Mouse (Mus musculus): Measurements from ENCODE around the gene Gm5148. TPM values are rescaled to one million over a fixed set of nuclear protein-coding genes. Genes with fewer than 3 reads are reported as not detected.

Gm5148 gene
- polyA plus RNA-seq, 2 experiments, result 1.6 to 3.5 TPM

DNA sequence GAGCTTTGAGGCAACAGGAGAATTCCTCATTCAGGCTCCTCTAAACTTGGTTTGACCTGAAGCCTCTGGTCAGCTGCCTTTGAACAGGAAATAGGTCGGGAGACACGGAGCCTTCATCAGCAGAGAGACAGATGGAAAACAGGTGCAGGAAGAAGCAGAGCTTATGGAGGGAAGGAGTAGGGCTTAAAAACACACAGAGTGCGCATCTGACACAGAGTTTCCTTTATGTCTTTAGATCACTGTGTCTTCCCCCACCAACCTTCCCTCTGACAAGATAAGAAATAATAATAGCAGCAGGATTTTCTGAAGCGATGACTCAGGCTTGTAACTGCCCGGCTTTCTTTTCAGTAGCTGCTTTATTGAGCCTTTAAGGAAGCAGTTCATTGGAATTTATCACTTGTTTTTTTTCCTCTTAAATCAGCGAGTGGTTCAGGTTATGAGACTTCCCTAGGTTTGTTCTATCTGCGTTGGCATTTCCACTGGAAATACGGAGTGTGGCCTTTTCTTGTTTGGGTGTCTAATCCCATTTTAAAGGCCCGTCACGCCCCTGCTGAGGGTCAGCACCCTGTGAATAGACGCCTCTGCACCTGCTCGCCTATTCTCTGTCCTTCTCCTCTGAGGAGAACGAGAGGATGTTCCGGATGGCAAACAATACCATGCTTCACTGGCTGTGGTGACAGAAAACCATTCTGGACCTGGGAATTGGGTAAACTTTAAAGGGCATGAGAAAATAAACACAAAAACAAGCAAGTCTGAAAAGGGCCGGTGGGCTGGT, 51.8 kb downstream of the Gm5148 start:
- ATAC-seq (ENCODE audit: insufficient read depth) (no peak), DNase-seq (ENCODE audit: low read depth in 3 of 3, low spot score in 3 of 3) (no peak)
- Histone ChIP-seq H3K4me2 (ENCODE audit: low read depth) (no peak overlapping the region), H3K4me1 (replicated peaks; ENCODE audit: control insufficient read depth in 2 of 2, insufficient read depth in 2 of 2, low read length in 1 of 2) (peaks cover 0 to 9% of the 10 kb centered on the region in 2 experiments; a peak in 2 of 4 replicates), H3K9ac (replicated peaks) (no peak overlapping the region), H3K27ac (no peak overlapping the region), H3K4me3 (ENCODE audit: insufficient read depth in 1 of 2, low read depth in 2 of 2, low read length in 2 of 2) (no peak overlapping the region), H3K9me3 (ENCODE audit: control insufficient read depth, low read length) (no peaks in the 10 kb centered on the region), H3K36me3 (replicated peaks; ENCODE audit: control insufficient read depth, insufficient read depth, low read depth) (no peaks in the 10 kb centered on the region), H3K27me3 (ENCODE audit: control insufficient read depth, insufficient read depth, low read length) (peaks cover 6% of the 10 kb centered on the region; the same call in 1 of the 2 replicates)
- 32% methylated on average over 15 of the region's 15 CpGs for WGBS (ENCODE audit: insufficient replicate concordance)
- TF ChIP-seq CTCF (IDR thresholded peaks at IDR 0.05; ENCODE audit: low read depth), result no peak
- no peak for TF ChIP-seq EP300 (IDR thresholded peaks at IDR 0.05; ENCODE audit: low read depth)

- TF ChIP-seq CTCF (IDR thresholded peaks at IDR 0.05; ENCODE audit: low read depth) (no peak), EP300 (IDR thresholded peaks at IDR 0.05; ENCODE audit: low read depth) (no peak)
- Histone ChIP-seq H3K9ac (replicated peaks) (no peak overlapping the region), H3K4me2 (ENCODE audit: low read depth) (no peak overlapping the region), H3K36me3 (replicated peaks; ENCODE audit: control insufficient read depth, insufficient read depth, low read depth) (no peaks in the 10 kb centered on the region), H3K4me3 (ENCODE audit: insufficient read depth in 1 of 2, low read depth in 2 of 2, low read length in 2 of 2) (no peak overlapping the region), H3K4me1 (replicated peaks; ENCODE audit: control insufficient read depth in 2 of 2, insufficient read depth in 2 of 2, low read length in 1 of 2) (peaks cover 3 to 24% of the 10 kb centered on the region in 2 experiments; a peak in 3 of 4 replicates), H3K27me3 (ENCODE audit: control insufficient read depth, insufficient read depth, low read length) (peaks cover 6% of the 10 kb centered on the region; the same call in 1 of the 2 replicates), H3K9me3 (ENCODE audit: control insufficient read depth, low read length) (no peaks in the 10 kb centered on the region), H3K27ac (no peak overlapping the region)
- ATAC-seq (ENCODE audit: insufficient read depth) (no peak), DNase-seq (ENCODE audit: low read depth in 3 of 3, low spot score in 3 of 3) (no peak)
- WGBS (ENCODE audit: insufficient replicate concordance), result 86% methylated on average over 20 of the region's 20 CpGs
Measured at GRCm38 (mm10) chr3:37669100-37669499, 55.2 kb downstream of the Gm5148 start.

DNA sequence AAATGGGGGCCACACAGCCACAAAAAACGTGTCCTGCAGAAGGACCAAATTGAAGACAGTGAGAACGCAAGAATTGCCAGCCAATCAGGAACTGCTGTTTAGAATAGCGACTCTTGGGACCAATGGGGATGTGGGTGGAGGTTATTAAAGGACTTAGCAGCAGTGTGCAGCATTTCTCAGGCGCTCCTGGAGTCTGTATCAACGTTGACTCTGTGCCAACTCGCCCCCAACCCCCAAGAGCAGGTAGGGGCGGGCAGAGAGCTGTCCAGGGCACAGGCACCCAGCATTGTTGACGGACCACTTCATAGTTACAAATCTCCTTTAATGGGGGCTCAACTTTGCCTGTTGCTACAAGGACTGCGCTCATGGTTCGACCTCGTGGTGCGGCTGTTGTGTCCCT, 55.6 kb downstream of the Gm5148 start:
- WGBS (ENCODE audit: insufficient replicate concordance), result 72% methylated on average over 12 of the region's 12 CpGs

GRCm38 (mm10) chr3:37667736-37668135, 56.6 kb downstream of the Gm5148 start:
- Histone ChIP-seq H3K4me2 (ENCODE audit: low read depth) (no peak overlapping the region), H3K9ac (replicated peaks) (no peak overlapping the region), H3K36me3 (replicated peaks; ENCODE audit: control insufficient read depth, insufficient read depth, low read depth) (no peaks in the 10 kb centered on the region), H3K9me3 (ENCODE audit: control insufficient read depth, low read length) (no peaks in the 10 kb centered on the region), H3K27me3 (ENCODE audit: control insufficient read depth, insufficient read depth, low read length) (0 out of 2 replicates have a peak, but pooled peaks cover 2% of the 10 kb centered on the region), H3K4me1 (replicated peaks; ENCODE audit: control insufficient read depth in 2 of 2, insufficient read depth in 2 of 2, low read length in 1 of 2) (peaks cover 3 to 19% of the 10 kb centered on the region in 2 experiments; a peak in 3 of 4 replicates), H3K27ac (no peak overlapping the region), H3K4me3 (ENCODE audit: insufficient read depth in 1 of 2, low read depth in 2 of 2, low read length in 2 of 2) (no peak overlapping the region)
- TF ChIP-seq EP300 (IDR thresholded peaks at IDR 0.05; ENCODE audit: low read depth) (no peak), CTCF (IDR thresholded peaks at IDR 0.05; ENCODE audit: low read depth) (no peak)
- ATAC-seq (ENCODE audit: insufficient read depth) (no peak), DNase-seq (ENCODE audit: low read depth in 3 of 3, low spot score in 3 of 3) (no peak)
- 34% methylated on average over 7 of the region's 7 CpGs for WGBS (ENCODE audit: insufficient replicate concordance)

More for the DNA sequence above, 55.6 kb downstream of the Gm5148 start:
- Histone ChIP-seq H3K9ac (replicated peaks) (no peak overlapping the region), H3K27me3 (ENCODE audit: control insufficient read depth, insufficient read depth, low read length) (peaks cover 6% of the 10 kb centered on the region; the same call in 1 of the 2 replicates), H3K4me2 (ENCODE audit: low read depth) (no peak overlapping the region), H3K27ac (no peak overlapping the region), H3K36me3 (replicated peaks; ENCODE audit: control insufficient read depth, insufficient read depth, low read depth) (no peaks in the 10 kb centered on the region), H3K4me1 (replicated peaks; ENCODE audit: control insufficient read depth in 2 of 2, insufficient read depth in 2 of 2, low read length in 1 of 2) (peaks cover 3 to 21% of the 10 kb centered on the region in 2 experiments; a peak in 3 of 4 replicates), H3K9me3 (ENCODE audit: control insufficient read depth, low read length) (no peaks in the 10 kb centered on the region), H3K4me3 (ENCODE audit: insufficient read depth in 1 of 2, low read depth in 2 of 2, low read length in 2 of 2) (no peak overlapping the region)
- TF ChIP-seq EP300 (IDR thresholded peaks at IDR 0.05; ENCODE audit: low read depth) (no peak), CTCF (IDR thresholded peaks at IDR 0.05; ENCODE audit: low read depth) (no peak)
- ATAC-seq (ENCODE audit: insufficient read depth) (no peak), DNase-seq (ENCODE audit: low read depth in 3 of 3, low spot score in 3 of 3) (no peak)

- Histone ChIP-seq H3K4me2 (ENCODE audit: low read depth) (no peak overlapping the region), H3K36me3 (replicated peaks; ENCODE audit: control insufficient read depth, insufficient read depth, low read depth) (no peaks in the 10 kb centered on the region), H3K9me3 (ENCODE audit: control insufficient read depth, low read length) (no peaks in the 10 kb centered on the region), H3K4me3 (ENCODE audit: insufficient read depth in 1 of 2, low read depth in 2 of 2, low read length in 2 of 2) (no peak overlapping the region), H3K27ac (no peak overlapping the region), H3K9ac (replicated peaks) (no peak overlapping the region), H3K4me1 (replicated peaks; ENCODE audit: control insufficient read depth in 2 of 2, insufficient read depth in 2 of 2, low read length in 1 of 2) (peaks cover 3 to 19% of the 10 kb centered on the region in 2 experiments; a peak in 3 of 4 replicates), H3K27me3 (ENCODE audit: control insufficient read depth, insufficient read depth, low read length) (no peaks in the 10 kb centered on the region)
- DNase-seq (ENCODE audit: low read depth in 3 of 3, low spot score in 3 of 3), result no peak
- TF ChIP-seq EP300 (IDR thresholded peaks at IDR 0.05; ENCODE audit: low read depth) (no peak), CTCF (IDR thresholded peaks at IDR 0.05; ENCODE audit: low read depth) (no peak)
- ATAC-seq (ENCODE audit: insufficient read depth), result no peak
- WGBS (ENCODE audit: insufficient replicate concordance), result 29% methylated on average over 2 of the region's 2 CpGs
Measured at GRCm38 (mm10) chr3:37667119-37667467, 57.2 kb downstream of the Gm5148 start.
